Mouse (Mus musculus): ENCODE measurements around the gene Diras1. TPM values are rescaled to one million over a fixed set of nuclear protein-coding genes. Genes with fewer than 3 reads are reported as not detected.
A peak's percentile ranks its signal among the peaks of the same experiment; 100 is the strongest.
"Not testable (repeated sequence)": the region's sequence is repeated elsewhere in the genome, so short reads cannot be mapped to it uniquely, and the experiment has no call there.

Diras1 gene
- polyA plus RNA-seq (2015; fragmentation: Nextera tagmentation; extraction: Ambion mirVana) = 37.6 and 45.4 TPM in 2 replicates

DNA sequence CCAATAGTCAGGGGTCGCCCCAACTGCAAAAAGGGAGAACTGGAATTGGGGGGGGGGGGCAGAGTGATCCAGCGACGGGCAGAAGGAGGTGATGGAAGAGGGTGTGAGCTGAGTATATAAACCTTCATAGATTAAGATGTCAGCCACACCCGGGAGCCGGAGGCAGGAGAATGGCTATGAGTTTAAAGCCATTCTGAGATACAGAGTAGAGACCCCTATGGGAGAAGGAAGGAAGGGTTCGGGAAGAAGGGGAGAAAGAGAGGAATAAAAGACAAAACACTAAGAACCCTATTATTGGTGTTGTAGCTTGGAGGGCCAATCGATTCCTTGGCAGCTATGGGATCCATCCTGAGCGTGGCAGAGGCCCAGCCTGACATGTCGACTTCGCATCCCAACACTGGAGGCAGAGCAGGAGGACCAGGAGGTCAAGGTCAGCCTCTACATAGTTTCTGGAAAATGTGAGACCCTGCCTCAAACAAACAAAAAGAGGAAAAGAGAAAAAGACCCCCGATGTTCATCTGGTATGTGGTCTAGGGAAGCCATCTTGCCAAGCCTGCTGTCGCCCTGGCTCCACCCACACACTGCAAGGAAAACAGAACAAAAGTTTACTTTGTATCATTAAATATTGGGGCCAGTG lies at the start of gene Diras1:
Gene Diras1, minus strand, starts transcription at position 24 of the 637 bp plus-strand sequence.
- Histone ChIP-seq H3K27ac (ENCODE audit: low read length) (no peak within 1 kb of the TSS; the same call in 1 of the 2 replicates), H3K9ac (replicated peaks; ENCODE audit: low read depth, low read length) (peak within 1 kb of the TSS; percentile 79), H3K4me3 (replicated peaks; ENCODE audit: low read length) (peak within 1 kb of the TSS; percentile 52), H3K36me3 (ENCODE audit: control insufficient read depth, insufficient read depth) (peaks cover 7% of the 10 kb centered on the region), H3K27me3 (replicated peaks; ENCODE audit: control insufficient read depth, insufficient read depth, low read length) (no peaks in the 10 kb centered on the region; the same call in 1 of the 2 replicates), H3K4me1 (replicated peaks; ENCODE audit: control insufficient read depth, insufficient read depth, low read length) (peaks cover 13% of the 10 kb centered on the region), H3K9me3 (ENCODE audit: control insufficient read depth, low read length) (no peaks in the 10 kb centered on the region), H3K4me2 (ENCODE audit: low read length) (peak within 1 kb of the TSS; percentile 89)
- WGBS = 44% methylated on average over 12 of the region's 12 CpGs
- no peak for ATAC-seq

DNA sequence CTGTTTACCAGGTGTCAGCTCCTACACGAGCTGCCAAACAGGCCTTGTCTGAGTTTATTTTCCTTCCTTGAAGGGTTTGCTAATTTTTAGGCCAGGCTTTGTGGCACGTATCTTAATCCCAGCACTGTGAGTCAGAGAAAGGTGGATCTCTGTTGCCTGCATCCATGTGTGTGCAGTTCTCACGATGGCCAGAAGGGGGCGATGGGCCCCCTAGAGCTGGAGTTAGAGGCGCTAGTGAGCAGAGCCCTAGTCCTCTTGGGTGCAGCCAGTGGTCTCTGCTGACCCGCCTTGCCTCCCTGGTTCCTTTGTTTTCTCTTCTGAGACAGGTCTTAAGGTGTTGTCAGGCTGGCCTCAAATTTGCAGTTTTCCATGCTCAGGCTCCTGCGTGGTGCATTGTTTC lies 48.0 kb upstream of the Diras1 start:
- Histone ChIP-seq H3K4me2 (ENCODE audit: low read length) (no peak overlapping the region), H3K9ac (replicated peaks; ENCODE audit: low read depth, low read length) (no peak overlapping the region), H3K27ac (ENCODE audit: low read length) (no peak overlapping the region), H3K27me3 (replicated peaks; ENCODE audit: control insufficient read depth, insufficient read depth, low read length) (no peaks in the 10 kb centered on the region), H3K36me3 (ENCODE audit: control insufficient read depth, insufficient read depth) (peaks cover 20% of the 10 kb centered on the region), H3K9me3 (ENCODE audit: control insufficient read depth, low read length) (no peaks in the 10 kb centered on the region), H3K4me3 (replicated peaks; ENCODE audit: low read length) (no peak overlapping the region), H3K4me1 (replicated peaks; ENCODE audit: control insufficient read depth, insufficient read depth, low read length) (peaks cover 23% of the 10 kb centered on the region)
- no peak for ATAC-seq
- WGBS = 67% methylated on average over 7 of the region's 7 CpGs

DNA sequence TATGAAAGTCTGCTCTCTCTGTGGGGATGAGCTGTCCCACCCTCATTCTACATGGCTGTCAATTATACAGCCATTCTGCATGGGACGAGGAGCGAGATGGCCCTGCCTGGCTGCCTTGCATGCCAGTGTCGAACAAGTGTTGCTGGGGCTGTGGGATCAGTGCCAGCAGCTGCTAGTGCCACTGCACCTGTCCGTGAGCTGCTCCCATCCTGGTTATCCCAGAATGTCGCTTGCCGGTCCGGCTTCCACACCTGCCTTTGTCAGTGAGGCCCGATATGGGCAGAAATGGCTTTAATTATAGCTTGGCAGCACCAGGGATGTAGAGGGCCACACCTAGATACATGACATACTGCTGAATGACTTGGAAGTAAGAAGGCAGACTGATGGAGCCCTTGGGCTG lies 46.8 kb upstream of the Diras1 start:
- peaks cover 18% of the 10 kb centered on the region for H3K36me3 ChIP-seq (ENCODE audit: control insufficient read depth, insufficient read depth)
- peaks cover 23% of the 10 kb centered on the region for H3K4me1 ChIP-seq (replicated peaks; ENCODE audit: control insufficient read depth, insufficient read depth, low read length)
- no peak for ATAC-seq
- 93% methylated on average over 8 of the region's 8 CpGs for WGBS
- no peak overlapping the region for H3K9ac ChIP-seq (replicated peaks; ENCODE audit: low read depth, low read length)
- H3K4me2 ChIP-seq (ENCODE audit: low read length) = no peak overlapping the region
- no peak overlapping the region for H3K27ac ChIP-seq (ENCODE audit: low read length)
- H3K4me3 ChIP-seq (replicated peaks; ENCODE audit: low read length) = no peak overlapping the region
- H3K9me3 ChIP-seq (ENCODE audit: control insufficient read depth, low read length) = no peaks in the 10 kb centered on the region
- H3K27me3 ChIP-seq (replicated peaks; ENCODE audit: control insufficient read depth, insufficient read depth, low read length) = no peaks in the 10 kb centered on the region

DNA sequence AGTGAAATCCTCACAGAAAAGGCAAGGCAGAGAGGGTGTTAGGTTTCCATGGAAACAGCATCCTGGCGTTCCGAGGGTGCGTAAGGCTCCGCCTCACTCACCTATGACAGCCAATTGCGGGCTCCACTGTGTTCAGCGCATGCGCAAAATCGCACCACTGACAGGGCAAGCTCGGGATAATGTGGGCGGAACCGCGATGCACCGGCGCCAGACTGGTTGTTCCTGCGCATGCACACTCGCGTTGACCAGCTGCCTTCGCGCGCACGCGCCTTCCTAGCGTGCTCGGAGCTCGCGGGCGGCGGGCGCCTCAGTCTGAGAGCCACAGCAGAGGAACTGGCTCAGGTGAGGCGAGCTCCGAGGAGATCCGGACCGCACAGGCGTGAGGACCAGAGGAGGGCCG lies 44.4 kb upstream of the Diras1 start, which contains the start of gene Thop1:
Gene Thop1, plus strand, starts transcription at position 200 of the 400 bp plus-strand sequence.
- peaks cover 23% of the 10 kb centered on the region for H3K4me1 ChIP-seq (replicated peaks; ENCODE audit: control insufficient read depth, insufficient read depth, low read length)
- under 1% methylated on average over 35 of the region's 35 CpGs for WGBS
- ATAC-seq = peak; percentile 97

DNA sequence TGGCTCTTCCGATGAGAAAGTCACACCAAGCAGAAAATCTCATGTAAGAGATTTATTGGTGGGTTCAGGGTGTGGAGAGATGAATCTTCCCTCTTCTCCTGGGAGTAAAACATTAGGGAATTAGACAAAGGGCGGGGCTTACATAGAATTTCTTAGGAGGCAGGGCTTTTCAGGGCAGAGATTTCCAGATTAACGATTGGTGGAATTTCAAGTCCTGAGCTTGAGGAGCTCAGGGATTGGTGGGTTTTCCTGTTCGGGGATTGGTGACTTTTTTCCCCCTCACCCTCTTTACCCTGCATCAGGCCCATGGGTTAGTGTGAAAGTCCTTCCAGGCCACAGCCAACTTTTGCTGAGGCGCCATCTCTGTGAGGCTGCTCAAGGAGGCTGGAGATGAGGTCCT lies 43.2 kb upstream of the Diras1 start:
- H3K4me2 ChIP-seq (ENCODE audit: low read length) = no peak overlapping the region
- H3K4me1 ChIP-seq (replicated peaks; ENCODE audit: control insufficient read depth, insufficient read depth, low read length) = peaks cover 23% of the 10 kb centered on the region
- no peaks in the 10 kb centered on the region for H3K9me3 ChIP-seq (ENCODE audit: control insufficient read depth, low read length)
- H3K36me3 ChIP-seq (ENCODE audit: control insufficient read depth, insufficient read depth) = peaks cover 6% of the 10 kb centered on the region; the same call in 1 of the 2 replicates
- no peak overlapping the region for H3K9ac ChIP-seq (replicated peaks; ENCODE audit: low read depth, low read length)
- ATAC-seq = no peak
- H3K27me3 ChIP-seq (replicated peaks; ENCODE audit: control insufficient read depth, insufficient read depth, low read length) = no peaks in the 10 kb centered on the region
- no peak overlapping the region for H3K27ac ChIP-seq (ENCODE audit: low read length)
- no peak overlapping the region for H3K4me3 ChIP-seq (replicated peaks; ENCODE audit: low read length)
- 81% methylated on average over 5 of the region's 5 CpGs for WGBS

More for the DNA sequence above, 44.4 kb upstream of the Diras1 start, which contains the start of gene Thop1:
- Histone ChIP-seq H3K9ac (replicated peaks; ENCODE audit: low read depth, low read length) (peak within 1 kb of the TSS; percentile 83), H3K36me3 (ENCODE audit: control insufficient read depth, insufficient read depth) (peaks cover 16% of the 10 kb centered on the region), H3K27ac (ENCODE audit: low read length) (peak within 1 kb of the TSS; percentile 61), H3K4me2 (ENCODE audit: low read length) (peak within 1 kb of the TSS; percentile 82), H3K9me3 (ENCODE audit: control insufficient read depth, low read length) (no peaks in the 10 kb centered on the region), H3K27me3 (replicated peaks; ENCODE audit: control insufficient read depth, insufficient read depth, low read length) (no peaks in the 10 kb centered on the region), H3K4me3 (replicated peaks; ENCODE audit: low read length) (peak within 1 kb of the TSS; percentile 80)

DNA sequence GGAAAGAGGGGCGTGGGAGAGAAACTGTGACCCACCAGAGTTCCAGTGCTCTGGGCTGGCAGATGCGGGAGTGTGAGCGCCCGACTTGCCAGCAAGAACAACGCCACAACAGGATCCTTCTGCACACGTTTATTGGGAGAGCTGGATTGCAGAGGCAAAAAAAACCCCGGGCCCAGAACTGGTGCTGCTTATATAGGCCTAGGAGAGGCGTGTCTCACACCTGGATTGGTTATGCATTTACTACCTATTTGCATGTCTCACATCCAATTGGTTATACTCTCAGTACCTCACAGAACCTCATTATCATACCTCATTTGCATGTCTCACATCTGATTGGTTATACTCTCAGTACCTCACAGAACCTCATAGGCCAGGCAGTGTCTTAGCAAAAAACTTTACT lies 39.1 kb upstream of the Diras1 start:
- not testable (repeated sequence) for H3K27me3 ChIP-seq (replicated peaks; ENCODE audit: control insufficient read depth, insufficient read depth, low read length); H3K9ac ChIP-seq (replicated peaks; ENCODE audit: low read depth, low read length); H3K4me2 ChIP-seq (ENCODE audit: low read length); H3K36me3 ChIP-seq (ENCODE audit: control insufficient read depth, insufficient read depth); H3K9me3 ChIP-seq (ENCODE audit: control insufficient read depth, low read length); H3K27ac ChIP-seq (ENCODE audit: low read length); ATAC-seq; H3K4me3 ChIP-seq (replicated peaks; ENCODE audit: low read length); H3K4me1 ChIP-seq (replicated peaks; ENCODE audit: control insufficient read depth, insufficient read depth, low read length)
- WGBS = 84% methylated on average over 8 of the region's 8 CpGs

DNA sequence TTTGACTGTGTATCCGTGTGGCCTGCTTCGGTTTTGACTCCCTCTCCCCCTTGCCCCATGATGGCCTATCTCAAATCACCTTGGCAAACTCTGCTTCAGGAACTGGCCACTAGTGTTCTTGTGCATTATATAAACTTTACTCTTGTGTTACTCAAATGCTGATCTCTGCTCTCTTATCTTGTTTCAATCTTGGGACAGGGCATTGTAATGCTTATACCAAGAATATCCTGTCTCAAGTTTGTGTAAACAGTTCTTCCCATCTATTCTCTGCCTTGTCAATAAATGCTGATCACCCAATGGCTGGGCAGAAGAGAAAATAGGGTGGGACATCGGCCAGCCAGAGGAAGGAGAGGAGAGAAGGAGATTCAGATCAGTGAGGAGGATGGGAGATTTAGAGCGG lies 37.2 kb upstream of the Diras1 start:
- Histone ChIP-seq H3K27ac (ENCODE audit: low read length) (no peak overlapping the region), H3K9me3 (ENCODE audit: control insufficient read depth, low read length) (no peaks in the 10 kb centered on the region), H3K4me2 (ENCODE audit: low read length) (no peak overlapping the region), H3K36me3 (ENCODE audit: control insufficient read depth, insufficient read depth) (no peaks in the 10 kb centered on the region), H3K4me1 (replicated peaks; ENCODE audit: control insufficient read depth, insufficient read depth, low read length) (peaks cover 12% of the 10 kb centered on the region), H3K27me3 (replicated peaks; ENCODE audit: control insufficient read depth, insufficient read depth, low read length) (no peaks in the 10 kb centered on the region), H3K4me3 (replicated peaks; ENCODE audit: low read length) (no peak overlapping the region), H3K9ac (replicated peaks; ENCODE audit: low read depth, low read length) (no peak overlapping the region)
- WGBS = 68% methylated on average over 4 of the region's 4 CpGs
- no peak for ATAC-seq

DNA sequence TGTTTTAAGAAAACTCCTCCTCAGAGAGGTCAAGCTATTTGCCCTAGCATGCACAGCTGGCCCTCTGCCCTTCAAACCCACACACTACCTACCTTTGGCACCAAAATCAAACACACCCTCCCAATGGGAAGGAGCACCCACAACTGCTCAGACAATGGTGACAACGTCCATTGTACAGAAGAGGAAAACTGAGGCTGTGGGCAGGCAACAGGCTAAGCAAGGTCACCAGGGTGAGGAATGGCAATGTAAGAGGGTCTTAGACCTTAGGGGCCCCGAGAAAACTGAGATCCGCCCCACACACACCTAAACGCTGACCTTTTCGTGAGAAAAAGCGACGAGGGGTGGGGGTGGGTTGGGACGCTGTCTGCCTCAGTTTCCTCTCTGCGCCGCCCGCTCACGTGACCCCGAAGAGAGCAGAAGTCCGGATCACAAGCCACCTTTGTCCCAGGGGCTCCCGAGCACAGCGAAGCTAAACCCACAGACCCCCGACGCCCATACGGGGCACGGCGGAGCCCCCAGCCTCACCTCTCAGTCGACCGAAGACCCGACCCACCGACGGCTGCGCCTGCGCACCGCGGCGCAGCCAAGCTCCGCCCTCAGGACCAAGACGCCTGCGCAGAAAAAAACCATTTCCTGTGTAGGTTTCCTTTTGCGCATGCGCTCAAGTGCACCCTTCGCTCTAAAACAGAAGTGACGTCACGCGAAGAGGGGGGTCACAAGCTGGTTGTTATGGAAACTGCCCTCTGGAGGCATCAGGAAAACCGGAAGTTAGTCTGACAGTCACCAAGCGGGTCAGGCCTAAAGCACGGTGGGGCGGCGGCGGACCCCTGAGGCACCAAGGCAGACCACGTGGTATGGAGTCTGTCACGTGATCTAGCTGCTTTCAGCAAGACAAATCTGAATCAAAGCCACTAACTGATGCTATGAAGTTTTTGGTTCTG lies 34.4 kb upstream of the Diras1 start, which contains the start of gene Sgta:
Gene Sgta, minus strand, starts transcription at position 579 of the 941 bp plus-strand sequence.
- no peaks in the 10 kb centered on the region for H3K9me3 ChIP-seq (ENCODE audit: control insufficient read depth, low read length)
- H3K9ac ChIP-seq (replicated peaks; ENCODE audit: low read depth, low read length) = peak within 1 kb of the TSS; percentile 77
- under 1% methylated on average over 48 of the region's 48 CpGs for WGBS
- no peaks in the 10 kb centered on the region for H3K36me3 ChIP-seq (ENCODE audit: control insufficient read depth, insufficient read depth)
- peak within 1 kb of the TSS; percentile 75 for H3K4me3 ChIP-seq (replicated peaks; ENCODE audit: low read length)
- peak within 1 kb of the TSS; percentile 93 for H3K4me2 ChIP-seq (ENCODE audit: low read length)
- H3K27me3 ChIP-seq (replicated peaks; ENCODE audit: control insufficient read depth, insufficient read depth, low read length) = no peaks in the 10 kb centered on the region
- H3K27ac ChIP-seq (ENCODE audit: low read length) = peak within 1 kb of the TSS; percentile 41
- peaks cover 25% of the 10 kb centered on the region for H3K4me1 ChIP-seq (replicated peaks; ENCODE audit: control insufficient read depth, insufficient read depth, low read length)
- ATAC-seq = peak; percentile 96

DNA sequence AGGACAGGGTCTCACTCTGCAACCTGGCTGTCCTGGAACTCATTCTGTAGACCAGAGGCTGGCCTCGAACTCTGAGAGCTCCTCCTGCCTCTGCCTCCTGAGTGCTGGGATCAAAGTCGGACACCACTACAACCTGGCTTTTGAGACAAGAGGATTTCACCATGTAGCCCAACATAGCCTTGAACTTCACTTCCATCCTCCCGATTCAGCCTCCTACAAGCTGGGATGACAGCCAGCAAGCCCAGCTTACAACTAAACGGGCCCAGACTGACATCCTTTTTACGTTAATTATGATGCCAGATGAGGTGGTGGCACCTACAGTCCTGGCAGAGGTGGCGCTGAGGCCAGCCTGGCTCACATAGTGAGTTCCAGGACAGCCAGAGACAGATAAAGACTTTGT lies 33.4 kb upstream of the Diras1 start:
- 84% methylated on average over 6 of the region's 6 CpGs for WGBS
- no peak for ATAC-seq
- Histone ChIP-seq H3K4me3 (replicated peaks; ENCODE audit: low read length) (no peak overlapping the region), H3K9ac (replicated peaks; ENCODE audit: low read depth, low read length) (no peak overlapping the region), H3K4me2 (ENCODE audit: low read length) (peak overlapping the region; percentile 93), H3K27ac (ENCODE audit: low read length) (no peak overlapping the region), H3K9me3 (ENCODE audit: control insufficient read depth, low read length) (no peaks in the 10 kb centered on the region), H3K4me1 (replicated peaks; ENCODE audit: control insufficient read depth, insufficient read depth, low read length) (peaks cover 25% of the 10 kb centered on the region), H3K36me3 (ENCODE audit: control insufficient read depth, insufficient read depth) (no peaks in the 10 kb centered on the region), H3K27me3 (replicated peaks; ENCODE audit: control insufficient read depth, insufficient read depth, low read length) (no peaks in the 10 kb centered on the region)

Measured in forebrain, embryonic 16.5 days (tissue).